Mouse (Mus musculus) bone marrow macrophage, adult 2 months (primary cell): ENCODE measurements around the gene Hs6st1.

ENCODE experiments used
- CTCF ChIP-seq: IDR thresholded peaks from 2 replicates; pipeline ENCODE4 v1.5.1; 2012; ENCODE audit warnings: low read depth, mild to moderate bottlenecking, low read length, moderate library complexity
- POLR2A ChIP-seq: IDR thresholded peaks from 2 replicates; pipeline ENCODE4 v1.6.1; 2012; ENCODE audit warnings: mild to moderate bottlenecking, low read depth, low read length, borderline replicate concordance

DNA sequence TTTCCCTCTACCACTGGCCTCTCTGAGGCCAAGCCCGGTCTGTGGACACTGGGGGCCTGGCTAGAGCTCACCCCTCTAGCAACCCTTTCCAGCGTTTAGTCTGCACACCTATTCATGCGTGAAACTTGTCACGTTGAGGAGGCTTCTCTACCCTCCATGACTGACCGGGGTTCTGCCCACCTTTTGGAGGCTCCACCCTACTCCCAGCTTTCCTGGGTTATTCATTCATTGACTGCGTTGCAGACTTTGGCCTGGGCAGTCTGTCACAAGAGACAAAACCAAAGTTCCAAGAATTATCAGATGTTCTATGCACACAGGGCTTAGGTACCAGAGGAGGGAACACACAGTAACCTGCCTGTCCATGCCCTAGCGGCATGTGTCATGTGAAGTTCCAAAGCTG is 6.8 kb downstream of the Hs6st1 start:
- TF ChIP-seq CTCF (no peak), POLR2A (no peak)
